Mouse (Mus musculus) gastrocnemius, postnatal 10 days (tissue): ENCODE measurements around the gene Lrrc10b. TPM values are rescaled to one million over a fixed set of nuclear protein-coding genes. Genes with fewer than 3 reads are reported as not detected.

ENCODE experiments used
- total RNA-seq, 2 experiments: library from RNA; stranded (reverse); gene quantifications; 2 replicates each; pipeline ENCODE4 v1.2.3; 2021

The Lrrc10b gene
- total RNA-seq, 2 experiments from 2014 or later: 0.40 to 0.43 TPM

Other genes starting within 250 kb of the Lrrc10b start
- under 1 TPM; 0.09 to 0.14 TPM for gene Myrf, start 216.7 kb downstream of the Lrrc10b start, total RNA-seq
- 1 to 10 TPM; 8.9 to 9.3 TPM for gene Dagla, start 152.6 kb downstream of the Lrrc10b start, total RNA-seq
- 1 to 10 TPM; 3.5 TPM for gene Syt7, start 68.4 kb downstream of the Lrrc10b start, total RNA-seq
- 1 to 10 TPM in 1 of 2 experiments, under 1 TPM in 1; 0.40 to 1.3 TPM for gene Ppp1r32, start 25.5 kb upstream of the Lrrc10b start, total RNA-seq
- gene Cpsf7, start 67.8 kb upstream of the Lrrc10b start, total RNA-seq: 10 to 100 TPM; 26.6 to 33.0 TPM
- gene Sdhaf2, start 68.7 kb upstream of the Lrrc10b start, total RNA-seq: 10 to 100 TPM; 42.5 to 45.1 TPM
- 1 to 10 TPM; 2.3 to 3.0 TPM for gene Tmem216, start 98.8 kb upstream of the Lrrc10b start, total RNA-seq
- 1 to 10 TPM; 5.0 to 6.1 TPM for gene Cyb561a3, start 119.7 kb upstream of the Lrrc10b start, total RNA-seq
- 1 to 10 TPM; 2.3 to 3.3 TPM for gene Tmem138, start 119.9 kb upstream of the Lrrc10b start, total RNA-seq
- gene Ddb1, start 147.9 kb upstream of the Lrrc10b start, total RNA-seq: 100 to 1,000 TPM; 208 to 236 TPM
- 1 to 10 TPM; 7.9 to 8.0 TPM for gene Tkfc, start 148.2 kb upstream of the Lrrc10b start, total RNA-seq
- under 1 TPM; 0.05 to 0.81 TPM for gene Vwce, start 176.7 kb upstream of the Lrrc10b start, total RNA-seq
- not detected for gene Pga5, start 220.6 kb upstream of the Lrrc10b start, total RNA-seq
- 10 to 100 TPM; 17.3 to 23.1 TPM for gene Vps37c, start 231.3 kb upstream of the Lrrc10b start, total RNA-seq